Mouse (Mus musculus): ENCODE results near the gene Ctnna2.

The Ctnna2 gene

DNA sequence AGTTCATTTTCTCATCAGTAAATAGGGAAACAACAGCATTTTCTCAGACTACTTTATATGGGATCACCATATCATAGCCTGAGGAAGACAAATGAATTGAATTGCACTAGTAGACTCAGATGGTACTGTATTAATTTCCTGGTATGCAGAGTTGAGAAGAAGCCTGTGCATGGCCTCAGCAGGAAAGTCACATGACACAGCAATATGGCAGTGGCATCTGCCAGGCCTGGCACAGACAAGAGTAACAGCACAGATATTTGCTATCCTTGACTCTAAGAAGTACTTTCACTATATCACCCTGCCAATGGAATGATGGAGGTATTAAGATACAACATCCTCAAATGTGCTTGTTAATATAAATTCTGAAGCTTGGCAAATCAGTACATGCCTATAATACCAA is 553.8 kb downstream of the Ctnna2 start:
- DNase-seq (ENCODE audit: low read depth, low spot score), result no peak

DNA sequence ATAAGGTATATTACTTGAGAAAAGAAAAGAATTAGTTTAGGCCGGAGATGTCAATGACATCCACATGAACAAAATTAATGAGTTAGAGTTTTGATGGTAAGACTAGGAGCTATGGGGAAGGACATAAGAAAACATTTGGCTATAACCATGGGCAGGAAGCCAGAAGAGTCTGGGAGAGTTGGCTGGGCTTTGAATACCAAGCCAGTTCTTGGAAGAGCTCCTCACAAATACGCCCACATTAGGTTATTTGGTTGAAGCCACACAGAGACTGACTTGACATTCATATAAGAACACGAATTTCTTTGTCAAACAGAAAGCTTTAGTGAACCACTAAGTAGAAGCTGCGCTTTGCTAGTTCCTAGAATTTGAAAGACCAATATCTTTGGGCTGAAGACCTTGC is 554.7 kb downstream of the Ctnna2 start:
- DNase-seq (ENCODE audit: low read depth, low spot score), result no peak

DNA sequence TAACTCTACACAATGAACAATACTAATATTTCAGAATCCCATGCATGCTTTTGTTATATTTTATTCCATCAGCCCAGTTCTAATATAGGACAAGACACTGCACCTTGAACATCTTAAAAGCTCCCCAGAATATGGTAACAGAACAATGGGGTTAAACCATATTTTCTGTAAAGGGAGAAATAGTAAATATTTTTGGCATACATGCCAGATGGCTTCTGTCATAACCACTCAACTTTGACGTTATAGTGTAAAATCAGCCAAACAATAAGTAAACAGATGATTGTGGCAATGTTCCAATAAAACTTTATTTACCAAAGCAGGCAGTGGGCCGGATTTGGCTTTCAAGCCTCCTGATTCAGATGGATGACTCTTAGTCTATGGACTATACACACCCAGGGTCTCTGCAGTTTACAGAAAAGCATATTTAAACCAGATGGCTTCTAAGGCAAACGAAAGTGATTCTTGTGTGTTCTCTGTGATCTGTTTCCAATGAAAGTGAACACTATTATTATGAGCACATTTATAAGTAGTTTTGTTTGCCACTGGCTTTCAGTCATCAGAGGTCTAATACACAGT is 557.8 kb downstream of the Ctnna2 start:
- DNase-seq (ENCODE audit: low read depth, low spot score), result no peak

DNA sequence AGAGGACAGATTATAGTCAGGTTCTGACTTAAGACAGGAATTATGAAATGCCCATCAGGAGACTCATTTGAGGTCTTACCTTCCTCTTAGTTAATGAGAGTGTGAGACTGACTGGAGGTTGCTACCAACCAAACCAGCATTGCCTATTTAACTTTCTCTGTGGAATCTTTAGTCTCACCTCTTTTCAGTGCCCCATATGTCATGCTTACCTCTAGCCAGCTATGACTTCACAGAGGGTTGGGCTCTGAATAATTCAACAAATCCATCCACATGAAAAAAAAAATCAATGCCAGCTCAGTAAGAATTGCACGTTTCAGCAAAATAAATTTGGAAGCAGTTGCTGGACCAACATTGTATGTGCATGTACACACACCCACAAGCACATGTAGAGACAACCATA is 562.5 kb downstream of the Ctnna2 start:
- DNase-seq (ENCODE audit: low read depth, low spot score), result no peak

DNA sequence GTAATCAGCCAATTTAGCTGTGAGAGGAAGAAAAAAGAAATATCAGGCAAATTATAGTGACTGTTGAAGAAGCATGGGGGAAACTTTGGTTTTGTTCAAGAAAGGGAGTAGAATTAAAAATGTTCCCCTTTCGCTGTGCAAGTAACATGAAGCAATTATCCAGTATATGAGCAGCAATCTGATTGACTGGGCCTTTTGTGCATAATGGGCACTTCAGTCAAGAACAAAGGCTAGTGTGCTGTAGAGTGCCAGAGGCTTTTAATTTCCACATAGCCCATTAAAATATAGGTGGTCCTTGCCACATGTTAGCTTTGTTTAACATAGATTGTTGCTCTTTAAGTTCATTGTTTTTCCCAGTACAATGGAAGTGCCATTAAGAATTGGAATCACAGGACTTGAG is 566.0 kb downstream of the Ctnna2 start:
- DNase-seq (ENCODE audit: low read depth, low spot score), result no peak

DNA sequence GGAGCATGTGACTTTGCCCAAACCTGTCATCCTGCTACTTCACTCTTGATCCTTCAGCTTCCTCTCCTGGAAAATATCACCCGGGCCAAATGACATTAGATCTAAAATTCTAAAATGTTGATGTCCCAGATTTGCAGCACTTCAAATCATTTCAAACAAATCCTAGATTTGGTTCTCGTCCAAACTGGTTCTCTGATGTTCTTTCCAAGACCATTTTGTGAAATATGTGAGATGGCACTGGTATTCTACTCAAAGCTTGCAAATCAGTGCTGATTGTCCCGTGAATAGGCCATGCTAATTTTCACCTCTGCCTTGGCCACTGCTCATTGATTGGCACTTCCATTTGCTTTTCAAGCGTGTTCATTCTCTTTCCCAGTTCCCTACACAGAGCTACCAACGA is 571.0 kb downstream of the Ctnna2 start:
- DNase-seq (ENCODE audit: low read depth, low spot score), result no peak

DNA sequence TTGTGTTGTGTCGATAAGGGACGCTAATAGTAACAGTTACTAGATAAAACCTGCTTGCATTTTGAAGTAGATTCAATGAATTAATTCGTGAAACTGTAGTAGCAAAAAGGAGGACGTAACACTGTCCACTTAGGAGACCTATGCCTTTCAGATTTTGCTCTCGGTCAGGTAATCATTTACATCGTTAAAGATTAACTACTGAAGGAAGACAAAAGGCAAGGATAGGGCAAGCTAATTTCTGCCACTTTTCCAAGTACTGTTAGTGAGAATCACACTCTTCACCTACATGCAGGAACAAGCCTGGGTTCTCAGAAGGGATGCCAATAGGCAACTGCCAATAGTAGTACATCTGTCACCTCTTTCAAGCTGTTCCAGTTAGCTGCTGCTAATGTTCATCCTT is 578.7 kb downstream of the Ctnna2 start:
- no peak for DNase-seq (ENCODE audit: low read depth, low spot score)

DNA sequence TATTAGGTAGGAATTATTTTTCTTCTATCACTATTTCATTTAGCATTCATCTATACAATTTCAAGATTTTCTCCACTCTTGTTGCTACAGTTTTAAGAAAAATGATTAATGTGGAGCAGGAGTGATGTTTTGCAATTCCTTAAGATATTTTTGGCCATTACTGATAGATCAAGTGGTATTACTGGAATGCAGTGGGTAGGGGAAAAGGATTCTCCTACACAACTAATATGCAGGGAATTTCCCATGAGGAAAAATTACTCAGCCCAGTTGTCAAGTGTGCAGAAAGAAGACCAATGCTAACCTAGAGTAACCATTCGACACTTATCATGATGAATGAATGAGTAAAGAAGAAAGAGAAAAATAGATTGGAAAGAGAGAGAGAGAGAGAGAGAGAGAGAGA is 587.8 kb downstream of the Ctnna2 start:
- no peak for DNase-seq (ENCODE audit: low read depth, low spot score)

DNA sequence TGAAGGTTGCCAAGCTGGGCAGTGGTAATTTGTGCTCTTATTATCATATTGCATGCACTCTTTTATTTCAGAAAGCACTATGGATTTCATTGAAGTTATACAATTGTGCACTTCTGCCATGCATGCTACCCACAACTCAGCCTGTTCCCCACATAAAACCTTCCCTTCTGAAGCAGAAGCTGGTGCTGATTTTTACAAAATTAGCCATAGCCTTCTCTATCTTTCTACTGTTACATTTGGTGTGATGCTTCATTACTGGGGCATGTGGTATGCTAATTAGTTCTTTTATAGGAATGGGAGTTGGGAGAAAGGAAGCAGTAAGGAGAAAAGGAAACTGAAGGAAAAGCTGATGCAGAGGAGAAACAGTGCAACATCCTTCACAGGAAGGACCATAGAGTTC is 598.2 kb downstream of the Ctnna2 start:
- DNase-seq (ENCODE audit: low read depth, low spot score), result no peak

DNA sequence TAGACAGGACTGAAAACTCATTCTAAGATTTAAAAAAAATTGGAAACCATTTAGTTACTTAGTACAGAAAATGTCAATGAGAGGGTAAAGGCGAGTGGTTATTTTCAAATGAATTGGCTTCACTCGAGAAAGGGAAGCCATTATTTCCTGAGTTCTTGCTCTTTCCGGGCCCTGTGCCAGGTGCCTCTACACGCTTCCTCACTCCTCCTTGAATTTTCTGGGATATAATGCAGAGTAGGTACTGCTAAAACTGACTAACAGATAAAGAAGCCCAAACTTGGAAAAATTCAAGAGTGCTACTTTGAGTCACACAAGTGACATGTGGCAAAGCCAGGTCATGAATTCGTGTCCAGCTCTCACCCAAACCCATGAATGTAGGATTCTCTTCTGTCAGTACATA is 606.4 kb downstream of the Ctnna2 start:
- no peak for DNase-seq (ENCODE audit: low read depth, low spot score)

DNA sequence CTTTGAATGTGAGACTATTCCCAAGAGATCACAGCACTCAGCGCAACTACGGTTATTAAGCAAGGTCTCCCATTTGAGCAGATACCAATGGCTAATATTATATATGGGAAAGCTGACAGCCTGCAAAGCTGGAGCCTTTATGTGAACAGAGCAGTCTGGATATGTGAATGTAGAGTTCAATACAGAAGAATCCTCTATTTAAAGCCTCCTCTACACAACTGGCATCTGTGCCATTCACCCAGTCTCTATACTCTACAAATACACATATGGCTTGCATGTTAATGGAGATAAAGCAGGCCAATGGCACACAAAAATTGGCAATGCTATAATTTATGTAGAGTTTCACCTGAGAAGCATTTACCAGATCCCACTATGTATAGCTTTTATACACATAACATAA is 608.4 kb downstream of the Ctnna2 start:
- no peak for DNase-seq (ENCODE audit: low read depth, low spot score)

DNA sequence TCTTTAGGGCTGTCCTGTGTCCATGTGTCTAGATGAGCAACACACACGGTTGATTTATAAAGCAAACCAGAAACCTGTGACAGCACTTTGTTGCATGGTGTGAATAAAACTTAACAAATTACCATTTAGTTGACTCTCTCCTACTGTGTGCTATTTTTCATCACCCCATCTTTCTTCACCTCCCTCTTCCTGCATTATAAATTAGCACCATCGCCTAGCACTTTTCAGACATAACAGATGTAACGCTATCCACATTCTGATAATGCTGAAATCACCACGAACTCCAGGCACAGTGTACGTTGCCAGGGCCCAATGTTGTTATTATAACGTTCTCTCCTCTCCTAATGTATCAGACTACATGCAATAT is 621.0 kb downstream of the Ctnna2 start:
- no peak for DNase-seq (ENCODE audit: low read depth, low spot score)

DNA sequence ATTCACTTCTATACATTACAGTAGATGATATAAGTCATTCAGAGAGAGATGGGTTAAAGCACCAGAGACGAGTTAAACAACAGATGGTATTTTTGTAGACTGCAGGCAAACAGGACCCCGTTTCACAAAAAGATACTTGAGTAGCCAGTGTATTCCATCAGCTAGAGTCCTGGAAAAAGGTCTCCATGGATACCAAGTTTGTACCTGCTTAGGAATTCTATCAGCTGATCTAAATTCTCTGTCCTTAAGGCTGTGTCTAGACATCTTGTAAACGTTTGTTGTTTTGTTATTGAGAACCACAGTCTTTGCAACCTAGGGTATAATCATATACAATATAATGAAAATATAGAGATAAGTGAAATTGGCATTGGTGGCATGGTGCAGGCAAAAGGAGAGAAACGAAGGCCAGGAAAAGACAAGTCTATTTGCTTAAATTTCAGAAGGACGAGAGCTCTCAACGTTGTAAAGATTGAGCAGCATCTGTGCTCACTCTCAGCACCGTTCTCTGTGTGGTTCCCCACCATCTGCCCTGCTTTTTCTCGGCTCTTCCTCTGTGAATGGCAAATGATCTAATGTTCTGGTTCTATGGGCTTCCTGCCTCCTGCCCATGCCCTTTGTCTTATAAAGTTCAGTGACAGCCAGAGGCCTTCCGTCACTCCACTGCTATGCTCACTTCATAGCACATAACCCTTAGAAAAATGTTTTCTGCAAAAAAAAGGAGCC is 621.6 kb downstream of the Ctnna2 start:
- no peak for DNase-seq (ENCODE audit: low read depth, low spot score)

DNA sequence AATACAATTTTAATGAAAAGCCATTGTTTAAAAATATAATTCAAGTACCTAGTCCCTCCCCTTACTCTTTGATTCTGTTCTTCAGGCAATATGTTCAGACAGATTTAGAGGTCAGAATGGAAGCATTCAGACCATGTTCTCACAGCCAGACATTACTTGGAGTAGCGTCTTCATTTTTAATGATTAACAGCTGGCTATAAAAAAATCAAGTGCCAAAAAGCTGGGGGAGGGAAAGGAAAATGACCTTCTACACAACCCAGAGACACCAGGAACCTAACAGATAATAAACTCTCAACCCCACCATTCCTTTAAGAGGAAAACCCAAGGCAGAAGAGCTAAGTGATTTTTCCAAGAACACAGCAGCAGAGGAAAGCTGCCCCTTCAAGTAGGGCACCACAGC is 624.7 kb downstream of the Ctnna2 start:
- no peak for DNase-seq (ENCODE audit: low read depth, low spot score)

DNA sequence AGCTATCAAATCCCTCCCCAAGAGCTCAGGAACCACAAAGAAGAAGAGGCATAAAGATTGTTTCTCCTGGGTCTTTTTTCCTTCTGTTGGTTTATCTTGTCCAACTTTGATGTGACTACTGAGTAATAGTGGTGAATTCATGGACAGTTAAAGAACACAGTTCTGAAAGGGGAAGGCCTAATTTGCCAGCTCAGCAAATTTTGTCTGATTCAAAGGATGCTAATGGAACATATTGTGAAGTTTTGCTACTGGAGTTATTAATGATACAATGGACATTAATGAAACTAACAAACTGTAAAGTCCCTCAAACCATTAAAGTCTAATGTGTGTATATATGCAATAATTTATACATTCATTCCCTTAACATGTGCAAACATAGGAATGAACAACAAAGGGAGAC is 635.7 kb downstream of the Ctnna2 start:
- no peak for DNase-seq (ENCODE audit: low read depth, low spot score)

DNA sequence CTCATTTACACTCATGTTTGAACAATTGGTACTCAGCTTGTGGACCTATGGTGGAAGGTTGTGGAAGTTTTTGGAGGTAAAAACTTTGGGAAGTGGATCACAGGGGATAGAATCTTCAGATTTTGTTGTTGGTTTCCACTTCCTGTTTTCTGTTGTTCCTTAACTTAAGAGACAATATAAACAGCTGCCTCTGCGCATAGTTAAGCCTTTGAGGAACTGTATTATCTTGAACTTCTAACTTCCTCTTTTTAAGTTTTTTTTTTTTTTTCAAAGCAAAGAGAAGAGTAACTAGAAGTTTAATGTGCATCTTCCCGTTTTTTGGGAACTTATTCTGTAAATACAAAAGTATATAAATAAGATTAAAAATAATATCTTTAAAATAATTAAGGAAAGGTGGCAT is 644.0 kb downstream of the Ctnna2 start:
- no peak for DNase-seq (ENCODE audit: low read depth, low spot score)

DNA sequence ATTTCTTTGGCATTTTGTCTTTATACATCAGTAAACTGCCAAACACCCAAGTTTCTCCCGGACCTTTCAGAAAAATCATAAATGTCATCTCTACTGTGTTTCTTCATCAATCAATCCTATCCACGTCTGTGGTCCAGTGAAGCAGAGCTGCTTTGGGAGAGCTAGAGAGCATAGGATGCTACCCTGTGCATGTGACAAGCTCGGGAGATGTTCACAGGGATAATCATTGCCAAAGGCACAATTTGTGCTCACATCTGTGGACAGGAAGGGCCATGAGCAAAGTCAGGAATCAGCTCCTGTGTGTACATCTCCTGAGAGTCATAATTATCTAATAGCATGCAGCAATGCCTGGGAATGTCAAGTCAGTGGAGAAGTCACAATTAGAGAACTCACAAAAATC is 654.8 kb downstream of the Ctnna2 start:
- DNase-seq (ENCODE audit: low read depth, low spot score), result no peak

DNA sequence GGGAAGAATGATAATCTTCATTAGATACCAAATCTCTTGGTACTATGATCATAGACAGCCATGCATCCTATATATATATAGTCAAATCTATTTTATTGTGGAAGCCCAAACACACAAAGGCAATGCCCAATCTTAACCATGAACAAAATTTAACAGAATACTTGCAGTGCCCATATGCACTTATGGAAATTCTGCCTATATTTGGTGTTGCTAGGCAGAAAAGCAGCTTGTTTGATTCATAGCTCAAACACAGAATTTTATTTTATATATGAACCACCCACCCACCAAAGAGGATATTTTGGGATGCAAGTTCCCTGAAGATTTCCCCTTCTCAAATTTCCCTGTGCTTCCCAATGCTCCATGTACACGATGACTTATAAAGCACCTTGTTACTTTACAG is 655.2 kb downstream of the Ctnna2 start:
- DNase-seq (ENCODE audit: low read depth, low spot score), result no peak

DNA sequence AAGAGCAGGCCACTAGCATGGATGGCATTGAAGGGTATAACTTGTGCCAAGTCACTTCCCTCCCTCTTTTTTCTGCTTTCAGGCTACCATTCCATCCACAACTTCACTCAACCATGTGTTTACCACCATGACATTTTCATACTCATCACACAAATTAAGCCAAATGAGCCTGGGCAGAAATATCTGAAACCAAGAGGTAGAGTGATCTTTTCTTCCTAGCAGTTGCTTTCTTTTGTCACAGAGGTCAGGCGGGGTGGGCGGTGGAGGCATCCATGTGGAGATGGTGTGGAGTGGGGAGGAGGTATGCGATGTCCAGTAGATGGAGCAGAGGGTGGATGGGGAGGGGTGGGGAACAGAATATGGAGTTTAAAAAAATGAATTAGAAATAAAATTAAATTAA is 672.7 kb downstream of the Ctnna2 start:
- no peak for DNase-seq (ENCODE audit: low read depth, low spot score)

DNA sequence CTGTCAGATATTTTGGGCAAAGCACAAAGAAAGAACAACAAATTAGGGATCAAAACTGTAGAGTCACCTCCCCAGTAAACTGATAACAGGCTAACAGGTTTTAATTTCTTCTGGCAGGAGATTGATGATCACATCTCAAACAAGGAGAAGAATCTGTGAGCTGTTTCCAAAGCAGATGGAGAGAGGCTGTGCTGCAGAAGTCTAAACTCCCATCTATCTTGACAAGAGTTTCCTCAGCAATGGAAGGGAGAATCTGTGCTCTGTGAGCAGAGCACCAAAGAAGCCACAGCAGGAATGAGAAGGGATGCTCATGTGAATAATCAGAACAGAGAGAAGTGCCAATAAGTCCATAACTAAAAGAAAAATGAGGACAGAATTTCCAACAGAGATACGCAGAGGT is 678.2 kb downstream of the Ctnna2 start:
- no peak for DNase-seq (ENCODE audit: low read depth, low spot score)

DNA sequence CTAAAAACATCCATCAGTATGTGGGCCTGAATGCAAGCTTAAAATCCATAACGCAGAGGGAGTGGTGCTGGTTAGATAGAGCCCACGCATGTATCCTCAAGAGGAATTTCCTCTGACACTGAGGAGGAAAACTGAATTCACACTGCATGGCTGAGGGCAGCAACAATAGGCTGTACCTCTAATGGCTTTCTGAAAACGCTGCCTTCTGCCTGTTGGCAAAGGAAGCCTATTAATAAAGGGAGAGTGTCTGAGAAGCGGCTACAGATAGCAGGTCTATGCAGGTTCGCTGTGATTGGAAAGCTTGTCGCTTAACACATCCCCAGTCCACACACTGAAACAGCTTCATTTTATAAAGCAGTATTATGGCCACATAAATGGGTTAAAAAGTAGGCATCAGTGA is 688.1 kb downstream of the Ctnna2 start:
- DNase-seq (ENCODE audit: low read depth, low spot score), result no peak

DNA sequence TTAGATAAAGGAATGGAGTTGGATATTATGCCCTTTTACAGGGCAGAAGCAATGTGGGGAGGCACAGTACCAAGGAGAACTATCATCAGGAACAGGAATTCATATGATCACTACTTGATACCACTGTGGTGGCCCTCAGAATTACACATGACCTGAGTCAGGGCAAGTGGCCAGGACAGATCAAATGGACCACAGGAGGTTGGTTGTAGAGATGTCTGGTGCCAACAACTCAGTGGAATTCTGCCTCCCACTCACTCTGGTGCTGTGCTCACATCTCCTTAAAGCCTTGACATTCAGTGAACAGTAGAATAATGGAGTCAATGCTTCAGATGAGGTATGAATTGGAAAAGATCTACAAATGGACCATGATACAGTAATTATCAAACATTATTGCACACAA is 691.1 kb downstream of the Ctnna2 start:
- DNase-seq (ENCODE audit: low read depth, low spot score), result no peak

DNA sequence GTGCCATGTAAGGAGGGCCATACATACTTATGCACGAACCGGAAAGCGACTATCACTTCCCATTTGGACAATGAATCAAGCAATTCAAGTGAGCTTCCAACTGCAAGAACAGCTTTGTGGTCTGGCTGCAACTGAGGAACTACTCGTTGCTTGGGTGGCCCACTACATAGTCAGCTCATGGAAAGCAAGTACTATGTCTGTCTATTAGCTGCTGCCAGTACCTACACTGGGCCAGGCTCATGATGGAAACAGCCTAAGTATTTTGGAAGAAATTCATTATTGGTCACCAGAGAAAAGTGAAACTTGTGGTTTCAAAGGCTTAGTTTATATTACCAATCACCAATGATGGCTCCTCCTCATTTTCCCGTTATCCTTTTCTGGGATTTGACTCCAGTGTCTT is 693.2 kb downstream of the Ctnna2 start:
- DNase-seq (ENCODE audit: low read depth, low spot score), result no peak

DNA sequence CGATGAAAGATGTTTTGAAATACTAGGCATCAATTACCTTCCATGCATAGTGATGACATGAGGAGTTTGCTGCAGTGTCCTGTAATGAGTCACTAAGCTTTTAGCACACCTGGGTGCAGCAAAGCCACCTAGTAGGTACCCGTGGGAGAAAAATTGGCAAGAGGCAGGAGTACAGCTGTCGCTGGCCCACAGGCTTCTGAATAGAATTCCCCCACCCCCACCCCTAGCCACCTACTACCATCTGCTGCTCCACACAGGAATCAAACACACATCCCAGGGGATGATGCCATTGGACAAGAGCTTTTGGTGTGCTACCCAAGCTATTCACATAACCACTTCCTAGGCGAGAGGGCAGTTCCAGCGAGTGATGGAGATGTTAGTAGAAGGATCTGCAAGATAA is 700.7 kb downstream of the Ctnna2 start:
- DNase-seq (ENCODE audit: low read depth, low spot score), result no peak

Measured in WW6 (cell line).